Mouse (Mus musculus): ENCODE data around the gene Alox15. TPM values are rescaled to one million over a fixed set of nuclear protein-coding genes. Genes with fewer than 3 reads are reported as not detected.

Gene Alox15
- total and polyA plus RNA-seq, 3 experiments, result not detected

DNA sequence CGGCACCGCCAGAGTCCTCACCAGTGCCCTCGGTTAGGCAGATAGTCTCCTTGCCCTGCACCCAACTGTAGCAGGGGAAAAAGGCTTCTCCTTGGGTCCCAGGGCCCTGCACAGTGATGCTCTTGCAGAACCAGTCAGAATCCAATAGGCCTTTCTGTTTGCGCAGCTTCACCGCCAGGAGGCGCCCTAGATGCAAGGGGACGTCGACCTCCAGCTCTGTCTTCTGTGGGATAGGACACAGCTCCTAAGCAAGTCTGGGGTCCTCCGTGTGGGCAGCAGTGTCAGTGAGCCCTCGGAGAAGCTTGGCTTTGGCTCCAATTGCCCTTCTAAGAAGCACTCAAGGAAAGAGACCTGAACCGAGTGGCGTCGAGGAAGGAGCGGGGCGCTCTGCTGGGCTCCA lies 30.2 kb downstream of the Alox15 start:
- ATAC-seq (ENCODE audit: extremely low read depth, insufficient number of reproducible peaks, low FRiP score, poor library complexity, severe bottlenecking) (no peak), DNase-seq (ENCODE audit: low spot score) (peak; percentile 31)
- peaks cover 47% of the 10 kb centered on the region for H3K27me3 ChIP-seq (ENCODE audit: insufficient read depth, low read length)
- no peak overlapping the region for H3K4me3 ChIP-seq (ENCODE audit: low read depth, low read length)
- no peaks in the 10 kb centered on the region for H3K36me3 ChIP-seq (replicated peaks)
- 0 out of 2 replicates have a peak, but pooled peaks cover 6% of the 10 kb centered on the region for H3K4me1 ChIP-seq (ENCODE audit: insufficient read depth, low read depth, low read length)
- H3K9me3 ChIP-seq (replicated peaks), result no peaks in the 10 kb centered on the region
- no peak for TF ChIP-seq POLR2AphosphoS5 (IDR thresholded peaks at IDR 0.05; ENCODE audit: insufficient replicate concordance, low read depth, low read length)
- TF ChIP-seq CTCF (IDR thresholded peaks at IDR 0.05; ENCODE audit: low read depth, low read length), result peak; percentile 81

DNA sequence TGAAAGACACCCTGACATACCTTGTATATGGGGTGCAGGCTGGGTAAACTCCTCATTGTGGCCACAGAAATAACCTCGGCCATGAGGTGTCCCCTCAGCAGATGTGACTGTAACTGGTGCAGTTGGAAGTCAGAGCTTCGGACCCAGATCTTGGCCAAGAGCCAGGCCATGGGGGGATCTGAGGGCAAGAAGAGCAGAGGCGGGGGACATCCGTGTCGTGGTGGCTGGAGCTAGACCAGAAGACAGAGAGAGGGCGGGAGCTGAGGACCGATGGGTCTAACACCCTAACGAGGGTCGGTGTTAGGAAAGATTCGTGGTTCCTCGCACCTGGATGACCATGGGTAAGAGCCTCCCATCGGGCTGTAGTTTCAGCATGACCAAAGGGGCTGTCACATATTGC lies 32.2 kb downstream of the Alox15 start:
- no peak for TF ChIP-seq TAL1 (conservative IDR thresholded peaks at IDR 0.05; ENCODE audit: low read depth, low read length)
- TF ChIP-seq GATA2 (IDR thresholded peaks at IDR 0.05; ENCODE audit: borderline replicate concordance, low read depth, low read length), result no peak
- TF ChIP-seq POLR2AphosphoS5 (IDR thresholded peaks at IDR 0.05; ENCODE audit: insufficient replicate concordance, low read depth, low read length), result no peak
- TF ChIP-seq GATA1 (IDR thresholded peaks at IDR 0.05; ENCODE audit: borderline replicate concordance, low read length), result no peak
- no peak for TF ChIP-seq CTCF (IDR thresholded peaks at IDR 0.05; ENCODE audit: low read depth, low read length)
- ATAC-seq (ENCODE audit: extremely low read depth, insufficient number of reproducible peaks, low FRiP score, poor library complexity, severe bottlenecking) (no peak), DNase-seq (ENCODE audit: low spot score) (no peak)
- H3K9me3 ChIP-seq (replicated peaks), result no peaks in the 10 kb centered on the region
- peaks cover 58% of the 10 kb centered on the region for H3K27me3 ChIP-seq (ENCODE audit: insufficient read depth, low read length)
- 0 out of 2 replicates have a peak, but pooled peaks cover 3% of the 10 kb centered on the region for H3K4me1 ChIP-seq (ENCODE audit: insufficient read depth, low read depth, low read length)
- H3K36me3 ChIP-seq (replicated peaks), result no peaks in the 10 kb centered on the region
- no peak overlapping the region for H3K4me3 ChIP-seq (ENCODE audit: low read depth, low read length)

DNA sequence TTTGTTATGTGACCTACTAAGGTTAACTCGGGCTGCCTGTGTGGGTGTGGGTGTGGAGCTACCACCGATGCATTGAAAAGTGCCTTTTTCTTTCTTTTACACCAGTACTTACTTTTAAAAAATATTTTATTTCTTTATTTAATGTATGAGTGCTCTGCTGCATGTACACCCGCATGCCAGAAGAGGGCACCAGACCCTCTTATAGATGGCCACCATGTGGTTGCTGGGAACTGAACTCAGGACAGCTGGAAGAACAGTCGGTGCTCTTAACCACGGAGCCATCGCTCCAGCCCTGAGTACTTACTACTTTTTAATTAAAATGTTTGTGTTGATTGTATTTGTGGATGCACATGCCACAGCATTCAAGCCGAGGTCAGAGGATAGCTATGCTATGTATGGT lies 38.0 kb downstream of the Alox15 start:
- Histone ChIP-seq H3K36me3 (replicated peaks) (no peaks in the 10 kb centered on the region), H3K4me1 (ENCODE audit: insufficient read depth, low read depth, low read length) (no peaks in the 10 kb centered on the region; the same call in 1 of the 2 replicates), H3K27me3 (ENCODE audit: insufficient read depth, low read length) (peaks cover 37% of the 10 kb centered on the region), H3K9me3 (replicated peaks) (no peaks in the 10 kb centered on the region), H3K4me3 (ENCODE audit: low read depth, low read length) (no peak overlapping the region)
- TF ChIP-seq GATA1 (IDR thresholded peaks at IDR 0.05; ENCODE audit: borderline replicate concordance, low read length), result no peak
- no peak for TF ChIP-seq POLR2AphosphoS5 (IDR thresholded peaks at IDR 0.05; ENCODE audit: insufficient replicate concordance, low read depth, low read length)
- peak; percentile 25; the same call in 1 of the 2 replicates for TF ChIP-seq CTCF (IDR thresholded peaks at IDR 0.05; ENCODE audit: low read depth, low read length)
- TF ChIP-seq GATA2 (IDR thresholded peaks at IDR 0.05; ENCODE audit: borderline replicate concordance, low read depth, low read length), result no peak
- no peak for TF ChIP-seq TAL1 (conservative IDR thresholded peaks at IDR 0.05; ENCODE audit: low read depth, low read length)
- ATAC-seq (ENCODE audit: extremely low read depth, insufficient number of reproducible peaks, low FRiP score, poor library complexity, severe bottlenecking) (no peak), DNase-seq (ENCODE audit: low spot score) (no peak)

GRCm38 (mm10) chr11:70309341-70309740 lies 42.5 kb downstream of the Alox15 start:
- no peak for ATAC-seq (ENCODE audit: extremely low read depth, insufficient number of reproducible peaks, low FRiP score, poor library complexity, severe bottlenecking)

DNA sequence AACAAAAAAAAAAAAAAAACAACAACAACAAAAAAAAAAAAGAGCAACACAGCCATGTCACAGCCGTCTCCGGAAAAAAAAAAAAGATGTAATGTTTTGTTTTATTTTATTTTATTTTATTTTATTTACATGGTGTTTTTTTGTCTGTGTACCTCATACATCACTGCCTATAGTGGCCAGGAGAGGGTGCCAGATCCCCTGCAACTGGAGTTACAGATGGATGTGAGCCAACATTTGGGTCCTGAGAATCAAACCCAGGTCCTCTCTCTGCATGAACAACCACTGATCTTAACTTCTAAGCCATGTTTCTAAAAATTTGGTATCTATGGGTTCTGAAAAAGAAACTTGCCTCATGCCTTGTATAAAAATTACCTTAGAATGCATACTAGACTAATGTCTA lies 43.5 kb downstream of the Alox15 start:
- TF ChIP-seq CTCF (IDR thresholded peaks at IDR 0.05; ENCODE audit: low read depth, low read length) (no peak), GATA1 (IDR thresholded peaks at IDR 0.05; ENCODE audit: borderline replicate concordance, low read length) (no peak), TAL1 (conservative IDR thresholded peaks at IDR 0.05; ENCODE audit: low read depth, low read length) (no peak), GATA2 (IDR thresholded peaks at IDR 0.05; ENCODE audit: borderline replicate concordance, low read depth, low read length) (no peak), POLR2AphosphoS5 (IDR thresholded peaks at IDR 0.05; ENCODE audit: insufficient replicate concordance, low read depth, low read length) (no peak)
- Histone ChIP-seq H3K9me3 (replicated peaks) (no peaks in the 10 kb centered on the region), H3K36me3 (replicated peaks) (no peaks in the 10 kb centered on the region), H3K4me1 (ENCODE audit: insufficient read depth, low read depth, low read length) (no peaks in the 10 kb centered on the region; the same call in 1 of the 2 replicates), H3K27me3 (ENCODE audit: insufficient read depth, low read length) (peaks cover 30% of the 10 kb centered on the region), H3K4me3 (ENCODE audit: low read depth, low read length) (no peak overlapping the region)
- DNase-seq (ENCODE audit: low spot score) (no peak), ATAC-seq (ENCODE audit: extremely low read depth, insufficient number of reproducible peaks, low FRiP score, poor library complexity, severe bottlenecking) (no peak)

More at GRCm38 (mm10) chr11:70309341-70309740, 42.5 kb downstream of the Alox15 start:
- Histone ChIP-seq H3K4me3 (ENCODE audit: low read depth, low read length) (no peak overlapping the region), H3K4me1 (ENCODE audit: insufficient read depth, low read depth, low read length) (no peaks in the 10 kb centered on the region; the same call in 1 of the 2 replicates), H3K27me3 (ENCODE audit: insufficient read depth, low read length) (peaks cover 29% of the 10 kb centered on the region), H3K36me3 (replicated peaks) (no peaks in the 10 kb centered on the region), H3K9me3 (replicated peaks) (no peaks in the 10 kb centered on the region)
- peak; percentile 19 for DNase-seq (ENCODE audit: low spot score)
- TF ChIP-seq TAL1 (conservative IDR thresholded peaks at IDR 0.05; ENCODE audit: low read depth, low read length), result no peak
- TF ChIP-seq CTCF (IDR thresholded peaks at IDR 0.05; ENCODE audit: low read depth, low read length), result peak; percentile 80
- TF ChIP-seq POLR2AphosphoS5 (IDR thresholded peaks at IDR 0.05; ENCODE audit: insufficient replicate concordance, low read depth, low read length), result no peak
- TF ChIP-seq GATA2 (IDR thresholded peaks at IDR 0.05; ENCODE audit: borderline replicate concordance, low read depth, low read length), result no peak

DNA sequence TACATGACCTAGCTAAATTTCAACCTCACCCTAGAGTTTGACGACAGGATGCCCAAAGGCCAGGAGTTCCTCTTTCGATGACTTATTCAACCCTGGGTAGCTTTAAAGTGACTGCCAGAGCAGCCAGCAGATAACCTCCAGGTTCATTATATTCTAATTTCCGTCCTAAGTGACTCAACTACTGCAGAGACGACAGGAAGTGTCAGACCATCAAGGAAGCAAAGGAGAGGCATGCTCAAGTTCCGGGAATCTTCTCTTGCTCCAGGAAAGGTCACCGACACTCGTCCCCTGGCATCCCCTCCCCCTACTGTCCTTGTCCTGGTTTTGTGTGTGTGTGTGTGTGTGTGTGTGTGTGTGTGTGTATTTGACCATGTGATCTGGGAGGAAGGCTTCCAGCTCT lies 45.7 kb downstream of the Alox15 start:
- DNase-seq (ENCODE audit: low spot score) (no peak), ATAC-seq (ENCODE audit: extremely low read depth, insufficient number of reproducible peaks, low FRiP score, poor library complexity, severe bottlenecking) (no peak)
- no peak for TF ChIP-seq POLR2AphosphoS5 (IDR thresholded peaks at IDR 0.05; ENCODE audit: insufficient replicate concordance, low read depth, low read length)
- no peak for TF ChIP-seq TAL1 (conservative IDR thresholded peaks at IDR 0.05; ENCODE audit: low read depth, low read length)
- TF ChIP-seq CTCF (IDR thresholded peaks at IDR 0.05; ENCODE audit: low read depth, low read length), result no peak
- TF ChIP-seq GATA1 (IDR thresholded peaks at IDR 0.05; ENCODE audit: borderline replicate concordance, low read length), result no peak
- TF ChIP-seq GATA2 (IDR thresholded peaks at IDR 0.05; ENCODE audit: borderline replicate concordance, low read depth, low read length), result no peak
- Histone ChIP-seq H3K4me1 (ENCODE audit: insufficient read depth, low read depth, low read length) (no peaks in the 10 kb centered on the region; the same call in 1 of the 2 replicates), H3K9me3 (replicated peaks) (no peaks in the 10 kb centered on the region), H3K36me3 (replicated peaks) (no peaks in the 10 kb centered on the region), H3K27me3 (ENCODE audit: insufficient read depth, low read length) (peaks cover 36% of the 10 kb centered on the region), H3K4me3 (ENCODE audit: low read depth, low read length) (no peak overlapping the region)

Measured in G1E (cell line).